Mouse (Mus musculus): ENCODE measurements around the gene Dcpp1. TPM values are rescaled to one million over a fixed set of nuclear protein-coding genes. Genes with fewer than 3 reads are reported as not detected.

Gene Dcpp1
- polyA plus RNA-seq, 1 experiment from 2014 or later = not detected

Other genes with a start within 250 kb of the Dcpp1 start
- gene Mmp25, start 235.6 kb upstream of the Dcpp1 start, polyA plus RNA-seq (2014; fragmentation: Nextera tagmentation; extraction: Ambion mirVana) = 0.17 and 0.46 TPM in 2 replicates
- gene Bicdl2, start 220.4 kb upstream of the Dcpp1 start, polyA plus RNA-seq (2014; fragmentation: Nextera tagmentation; extraction: Ambion mirVana) = 0.84 and 1.0 TPM in 2 replicates
- 47.9 and 50.5 TPM in 2 replicates for gene Hcfc1r1, start 207.3 kb upstream of the Dcpp1 start, polyA plus RNA-seq (2014; fragmentation: Nextera tagmentation; extraction: Ambion mirVana)
- 49.3 and 55.6 TPM in 2 replicates for gene Thoc6, start 207.0 kb upstream of the Dcpp1 start, polyA plus RNA-seq (2014; fragmentation: Nextera tagmentation; extraction: Ambion mirVana)
- 5.8 and 6.8 TPM in 2 replicates for gene Tnfrsf12a, start 203.4 kb upstream of the Dcpp1 start, polyA plus RNA-seq (2014; fragmentation: Nextera tagmentation; extraction: Ambion mirVana)
- gene Cldn6, start 201.6 kb upstream of the Dcpp1 start, polyA plus RNA-seq (2014; fragmentation: Nextera tagmentation; extraction: Ambion mirVana) = 48.9 and 54.7 TPM in 2 replicates
- 8.7 and 15.5 TPM in 2 replicates for gene Cldn9, start 196.8 kb upstream of the Dcpp1 start, polyA plus RNA-seq (2014; fragmentation: Nextera tagmentation; extraction: Ambion mirVana)
- gene 1520401A03Rik, start 158.1 kb upstream of the Dcpp1 start, polyA plus RNA-seq (2014; fragmentation: Nextera tagmentation; extraction: Ambion mirVana) = 0.20 and 0.22 TPM in 2 replicates
- 29.5 and 37.3 TPM in 2 replicates for gene Pkmyt1, start 154.5 kb upstream of the Dcpp1 start, polyA plus RNA-seq (2014; fragmentation: Nextera tagmentation; extraction: Ambion mirVana)
- gene Paqr4, start 140.0 kb upstream of the Dcpp1 start, polyA plus RNA-seq (2014; fragmentation: Nextera tagmentation; extraction: Ambion mirVana) = 11.8 and 12.1 TPM in 2 replicates
- 8.1 and 11.7 TPM in 2 replicates for gene Kremen2, start 135.0 kb upstream of the Dcpp1 start, polyA plus RNA-seq (2014; fragmentation: Nextera tagmentation; extraction: Ambion mirVana)
- 88.3 and 103 TPM in 2 replicates for gene Flywch1, start 109.3 kb upstream of the Dcpp1 start, polyA plus RNA-seq (2014; fragmentation: Nextera tagmentation; extraction: Ambion mirVana)
- 35.4 and 45.5 TPM in 2 replicates for gene Flywch2, start 94.8 kb upstream of the Dcpp1 start, polyA plus RNA-seq (2014; fragmentation: Nextera tagmentation; extraction: Ambion mirVana)
- 346 and 389 TPM in 2 replicates for gene Srrm2, start 90.3 kb upstream of the Dcpp1 start, polyA plus RNA-seq (2014; fragmentation: Nextera tagmentation; extraction: Ambion mirVana)
- gene Elob, start 51.7 kb upstream of the Dcpp1 start, polyA plus RNA-seq (2014; fragmentation: Nextera tagmentation; extraction: Ambion mirVana) = 1,057 and 1,139 TPM in 2 replicates
- 0.29 TPM in 1 of 2 replicates, not detected in the other for gene Prss33, start 44.8 kb upstream of the Dcpp1 start, polyA plus RNA-seq (2014; fragmentation: Nextera tagmentation; extraction: Ambion mirVana)
- gene Prss32, start 37.0 kb upstream of the Dcpp1 start, polyA plus RNA-seq (2014; fragmentation: Nextera tagmentation; extraction: Ambion mirVana) = not detected in 2 replicates
- gene Prss41, start 36.7 kb upstream of the Dcpp1 start, polyA plus RNA-seq (2014; fragmentation: Nextera tagmentation; extraction: Ambion mirVana) = 1.8 and 2.1 TPM in 2 replicates
- gene Prss21, start 12.8 kb upstream of the Dcpp1 start, polyA plus RNA-seq (2014; fragmentation: Nextera tagmentation; extraction: Ambion mirVana) = not detected in 2 replicates
- not detected in 2 replicates for gene Dcpp2, start within 50 bp of the Dcpp1 start, polyA plus RNA-seq (2014; fragmentation: Nextera tagmentation; extraction: Ambion mirVana)
- not detected in 2 replicates for gene Dcpp3, start 36.6 kb downstream of the Dcpp1 start, polyA plus RNA-seq (2014; fragmentation: Nextera tagmentation; extraction: Ambion mirVana)
- not detected in 2 replicates for gene Sbp, start 60.8 kb downstream of the Dcpp1 start, polyA plus RNA-seq (2014; fragmentation: Nextera tagmentation; extraction: Ambion mirVana)
- not detected in 2 replicates for gene Sbpl, start 74.4 kb downstream of the Dcpp1 start, polyA plus RNA-seq (2014; fragmentation: Nextera tagmentation; extraction: Ambion mirVana)
- gene Prss30, start 99.7 kb downstream of the Dcpp1 start, polyA plus RNA-seq (2014; fragmentation: Nextera tagmentation; extraction: Ambion mirVana) = not detected in 2 replicates
- 0.94 and 1.7 TPM in 2 replicates for gene Prss22, start 117.2 kb downstream of the Dcpp1 start, polyA plus RNA-seq (2014; fragmentation: Nextera tagmentation; extraction: Ambion mirVana)
- 0.17 TPM in 1 of 2 replicates, not detected in the other for gene Prss27, start 157.3 kb downstream of the Dcpp1 start, polyA plus RNA-seq (2014; fragmentation: Nextera tagmentation; extraction: Ambion mirVana)
- 84.3 and 88.8 TPM in 2 replicates for gene Kctd5, start 192.6 kb downstream of the Dcpp1 start, polyA plus RNA-seq (2014; fragmentation: Nextera tagmentation; extraction: Ambion mirVana)